Mouse (Mus musculus) splenic B cell, adult 2 months (primary cell): ENCODE data around the gene Fam129a.

Experiments
- DNase-seq: peaks from one replicate; pipeline ENCODE4 v3.0.0-alpha.2; 2011; ENCODE audit warnings: low read depth, low spot score
- H3K27me3 ChIP-seq: 2 replicates; pipeline ENCODE4 v1.6.1; 2012; ENCODE audit warnings: mild to moderate bottlenecking, low read length, moderate library complexity, mixed read lengths; ENCODE audit not compliant: control insufficient read depth, poor library complexity, insufficient read depth, severe bottlenecking
- H3K36me3 ChIP-seq: 2 replicates; pipeline ENCODE4 v1.6.1; 2012; ENCODE audit warnings: mild to moderate bottlenecking, low read length, moderate library complexity, mixed read lengths; ENCODE audit not compliant: control insufficient read depth, poor library complexity, insufficient read depth, severe bottlenecking

Fam129a gene

GRCm38 (mm10) chr1:151766976-151767654 lies 196.1 kb downstream of the Fam129a start:
- H3K36me3 ChIP-seq, result peaks cover 5% of the 10 kb centered on the region; the same call in 1 of the 2 replicates
- DNase-seq, result peak; percentile 51
- H3K27me3 ChIP-seq, result no peaks in the 10 kb centered on the region

- no peak for DNase-seq
- Histone ChIP-seq H3K36me3 (peaks cover 3% of the 10 kb centered on the region; the same call in 1 of the 2 replicates), H3K27me3 (no peaks in the 10 kb centered on the region)
These were observed 198.4 kb downstream of the Fam129a start for GRCm38 (mm10) chr1:151769200-151769913.
